Comparison of ENCODE assay signal across 2 mouse cellular contexts in genomic region chr8:72158096-72158495, GRCm38 (mm10).
TF ChIP-seq lines count a peak whose summit lies in the region.

No protein-coding gene starts in this region.

TF ChIP-seq in MEL, 35 proteins besides CTCF, POLR2A, EP300 and RAD21 (continued from another document):
- TF ChIP-seq MAFK (IDR thresholded peaks at IDR 0.05; ENCODE audit: borderline replicate concordance, low read depth, low read length) (no peak), E2F4 (IDR thresholded peaks at IDR 0.05; ENCODE audit: borderline replicate concordance, low read depth, low read length) (no peak), KAT2A (conservative IDR thresholded peaks at IDR 0.05; ENCODE audit: low read depth, low read length) (no peak)

TF ChIP-seq in myocyte, 11 proteins besides CTCF, POLR2A, EP300 and RAD21 (continued from another document):
- TF ChIP-seq TCF12 (IDR thresholded peaks at IDR 0.05; ENCODE audit: insufficient read depth, poor library complexity, severe bottlenecking) = no peak
- no peak for TF ChIP-seq CEBPB (IDR thresholded peaks at IDR 0.05; ENCODE audit: insufficient read depth, poor library complexity, severe bottlenecking)
- no peak for TF ChIP-seq REST (IDR thresholded peaks at IDR 0.05; ENCODE audit: insufficient read depth, insufficient read length)
- TF ChIP-seq MYOG (IDR thresholded peaks at IDR 0.05; ENCODE audit: control insufficient read depth in 1 of 3, insufficient read depth in 1 of 3, insufficient read length in 2 of 3, low read depth in 2 of 3) = no peak
- no peak for TF ChIP-seq POLR2AphosphoS2 (IDR thresholded peaks at IDR 0.05; ENCODE audit: insufficient read length, low read depth)
- TF ChIP-seq USF1 (IDR thresholded peaks at IDR 0.05; ENCODE audit: low read depth) = no peak
TF ChIP-seq in myocyte: peak in this region for 0.
